Mouse (Mus musculus) stomach, embryonic 16.5 days (tissue): Measurements from ENCODE around the gene Ndufa13. TPM values are rescaled to one million over a fixed set of nuclear protein-coding genes. Genes with fewer than 3 reads are reported as not detected.
"Not testable (repeated sequence)": the region's sequence is repeated elsewhere in the genome, so short reads cannot be mapped to it uniquely, and the experiment has no call there.

Experiments used
- ATAC-seq: fragments of 200-750 bp; cut with Nextera tagmentation; 2 replicates; pipeline ENCODE4 v1.8.0; 2017; ENCODE audit warnings: moderate number of reproducible peaks, moderate TSS enrichment; ENCODE audit not compliant: insufficient read depth, low FRiP score
- H3K27ac ChIP-seq: fragments of 300-500 bp; sonication (generic); 2 replicates; pipeline ENCODE4 v1.5.1; 2014; ENCODE audit warnings: low read length
- H3K27me3 ChIP-seq: fragments of 300-500 bp; sonication (generic); 2 replicates; pipeline ENCODE4 v1.6.1; 2014; ENCODE audit warnings: low read length, control low read depth, mixed read lengths; ENCODE audit not compliant: control insufficient read depth, insufficient read depth
- H3K36me3 ChIP-seq: fragments of 300-500 bp; sonication (generic); 2 replicates; pipeline ENCODE4 v1.6.1; 2014; ENCODE audit warnings: low read length; ENCODE audit not compliant: control insufficient read depth, insufficient read depth
- H3K4me1 ChIP-seq: fragments of 300-500 bp; sonication (generic); 2 replicates; pipeline ENCODE4 v1.6.1; 2014; ENCODE audit warnings: low read length, control low read depth, mixed read lengths; ENCODE audit not compliant: control insufficient read depth, insufficient read depth
- H3K4me2 ChIP-seq: fragments of 300-500 bp; sonication (generic); 2 replicates; pipeline ENCODE4 v1.6.1; 2014; ENCODE audit warnings: low read depth, low read length, mixed read lengths
- H3K4me3 ChIP-seq: fragments of 300-500 bp; sonication (generic); replicated peaks from 2 replicates; pipeline ENCODE4 v1.5.1; 2014; ENCODE audit warnings: mild to moderate bottlenecking, low read length
- H3K9ac ChIP-seq: fragments of 300-500 bp; sonication (generic); 2 replicates; pipeline ENCODE4 v1.6.1; 2014; ENCODE audit warnings: low read length
- H3K9me3 ChIP-seq: fragments of 300-500 bp; sonication (generic); replicated peaks from 2 replicates; pipeline ENCODE4 v1.6.1; 2016; ENCODE audit warnings: low read length, control low read depth; ENCODE audit not compliant: control insufficient read depth
- WGBS: fragments of 180-500 bp; shearing (Covaris S2); extraction: QIAGEN DNeasy Blood & Tissue Kit; methylation state at CpG from one replicate; pipeline ENCODE4 v1.1.7; 2014; 5-methylcytosine and 5-hydroxymethylcytosine counted together
- polyA plus RNA-seq: library from polyadenylated mRNA; unstranded; fragments of >200 nt; fragmentation: Nextera tagmentation; extraction: Ambion mirVana; gene quantifications from 2 replicates; pipeline ENCODE4 v1.2.1, GENCODE M21; 2015

Gene Ndufa13
- 170 and 193 TPM in 2 replicates for polyA plus RNA-seq

GRCm38 (mm10) chr8:69902163-69903062 is at the start of gene Ndufa13, which contains the start of the genes Tssk6 and Yjefn3:
Gene Ndufa13, minus strand, starts transcription at chr8:69902558.
Gene Tssk6, plus strand, starts transcription at chr8:69902184.
Gene Yjefn3, minus strand, starts transcription at chr8:69902712.
- 4% methylated on average over 89 of the region's 89 CpGs for WGBS
- Histone ChIP-seq H3K4me3 (peak within 1 kb of the TSS; percentile 63), H3K36me3 (no peaks in the 10 kb centered on the region), H3K27me3 (no peaks in the 10 kb centered on the region), H3K27ac (peak within 1 kb of the TSS; percentile 97), H3K4me2 (peak within 1 kb of the TSS; percentile 99), H3K9ac (peak within 1 kb of the TSS; percentile 82), H3K9me3 (no peaks in the 10 kb centered on the region), H3K4me1 (peaks cover 28% of the 10 kb centered on the region)
- peak; percentile 36 for ATAC-seq

- H3K4me1 ChIP-seq, result no peaks in the 10 kb centered on the region; the same call in 1 of the 2 replicates
- no peak overlapping the region for H3K4me3 ChIP-seq
- no peaks in the 10 kb centered on the region for H3K27me3 ChIP-seq
- no peak for ATAC-seq
- no peak overlapping the region for H3K9ac ChIP-seq
- no peaks in the 10 kb centered on the region; the same call in 1 of the 2 replicates for H3K36me3 ChIP-seq
- no peak overlapping the region for H3K27ac ChIP-seq
- WGBS, result 84% methylated on average over 2 of the region's 2 CpGs
- H3K4me2 ChIP-seq, result no peak overlapping the region
- H3K9me3 ChIP-seq, result no peaks in the 10 kb centered on the region
Observed at GRCm38 (mm10) chr8:69950300-69950699, 47.9 kb upstream of the Ndufa13 start.

- not testable (repeated sequence) for H3K27me3 ChIP-seq, H3K9ac ChIP-seq, H3K4me3 ChIP-seq, ATAC-seq, H3K9me3 ChIP-seq, H3K4me2 ChIP-seq, H3K27ac ChIP-seq, H3K36me3 ChIP-seq
- H3K4me1 ChIP-seq, result peaks cover 13% of the 10 kb centered on the region
- WGBS, result 96% methylated on average over 2 of the region's 3 CpGs
Observed at GRCm38 (mm10) chr8:69942495-69942894, 40.1 kb upstream of the Ndufa13 start.

GRCm38 (mm10) chr8:69940386-69940785 is 38.0 kb upstream of the Ndufa13 start:
- ATAC-seq, result no peak
- no peaks in the 10 kb centered on the region for H3K36me3 ChIP-seq
- H3K27me3 ChIP-seq, result no peaks in the 10 kb centered on the region
- H3K9me3 ChIP-seq, result no peaks in the 10 kb centered on the region
- H3K9ac ChIP-seq, result no peak overlapping the region
- H3K4me1 ChIP-seq, result peaks cover 33% of the 10 kb centered on the region
- no peak overlapping the region for H3K4me3 ChIP-seq
- no peak overlapping the region for H3K27ac ChIP-seq
- no peak overlapping the region for H3K4me2 ChIP-seq
- WGBS, result 86% methylated on average over 2 of the region's 2 CpGs

GRCm38 (mm10) chr8:69939633-69940032 is 37.3 kb upstream of the Ndufa13 start:
- 25% methylated on average over 3 of the region's 3 CpGs for WGBS
- no peak overlapping the region for H3K4me3 ChIP-seq
- no peaks in the 10 kb centered on the region for H3K9me3 ChIP-seq
- H3K4me1 ChIP-seq, result peaks cover 33% of the 10 kb centered on the region
- no peaks in the 10 kb centered on the region for H3K36me3 ChIP-seq
- no peaks in the 10 kb centered on the region for H3K27me3 ChIP-seq
- no peak overlapping the region for H3K4me2 ChIP-seq
- H3K9ac ChIP-seq, result no peak overlapping the region
- no peak for ATAC-seq
- H3K27ac ChIP-seq, result no peak overlapping the region

- ATAC-seq, result no peak
- Histone ChIP-seq H3K36me3 (no peaks in the 10 kb centered on the region), H3K9me3 (no peaks in the 10 kb centered on the region), H3K4me1 (peaks cover 33% of the 10 kb centered on the region), H3K9ac (no peak overlapping the region), H3K27me3 (no peaks in the 10 kb centered on the region), H3K4me2 (no peak overlapping the region), H3K27ac (0 out of 2 replicates have a peak overlapping the region, but pooled peaks have one; percentile 21), H3K4me3 (no peak overlapping the region)
- WGBS, result 63% methylated on average over 6 of the region's 6 CpGs
Observed at GRCm38 (mm10) chr8:69938245-69938982, 36.1 kb upstream of the Ndufa13 start.

- H3K9ac ChIP-seq, result no peak overlapping the region
- no peak overlapping the region for H3K4me3 ChIP-seq
- no peak for ATAC-seq
- H3K4me1 ChIP-seq, result peaks cover 33% of the 10 kb centered on the region
- no peaks in the 10 kb centered on the region for H3K9me3 ChIP-seq
- H3K27ac ChIP-seq, result no peak overlapping the region
- WGBS, result 77% methylated on average over 3 of the region's 3 CpGs
- H3K4me2 ChIP-seq, result no peak overlapping the region
- no peaks in the 10 kb centered on the region for H3K36me3 ChIP-seq
- H3K27me3 ChIP-seq, result no peaks in the 10 kb centered on the region
Observed at GRCm38 (mm10) chr8:69937466-69937865, 35.1 kb upstream of the Ndufa13 start.

GRCm38 (mm10) chr8:69936050-69936794 is 33.9 kb upstream of the Ndufa13 start:
- Histone ChIP-seq H3K4me1 (peaks cover 33% of the 10 kb centered on the region), H3K9ac (no peak overlapping the region; the same call in 1 of the 2 replicates), H3K27me3 (no peaks in the 10 kb centered on the region), H3K4me3 (no peak overlapping the region), H3K27ac (peak overlapping the region; percentile 84), H3K36me3 (no peaks in the 10 kb centered on the region), H3K9me3 (no peaks in the 10 kb centered on the region), H3K4me2 (no peak overlapping the region)
- 52% methylated on average over 7 of the region's 7 CpGs for WGBS
- peak; percentile 81 for ATAC-seq
